Mouse (Mus musculus) left cerebral cortex, adult 11 months (tissue): ENCODE measurements around the gene Jph2.

ENCODE experiments used
- DNase-seq: peaks from one replicate; pipeline ENCODE4 v3.0.0; 2022; ENCODE audit warnings: low spot score

The Jph2 gene

GRCm38 (mm10) chr2:163360858-163361623 is 36.8 kb downstream of the Jph2 start:
- no peak for DNase-seq

- DNase-seq, result no peak
Measured at GRCm38 (mm10) chr2:163359253-163359652, 38.5 kb downstream of the Jph2 start.

- DNase-seq, result no peak
Measured at GRCm38 (mm10) chr2:163358662-163359061, 39.1 kb downstream of the Jph2 start.

- no peak for DNase-seq
Measured at GRCm38 (mm10) chr2:163356113-163356840, 41.5 kb downstream of the Jph2 start.

GRCm38 (mm10) chr2:163355666-163356065 is 42.1 kb downstream of the Jph2 start:
- DNase-seq, result no peak

GRCm38 (mm10) chr2:163353731-163354130 is 44.1 kb downstream of the Jph2 start:
- no peak for DNase-seq

GRCm38 (mm10) chr2:163350443-163350842 is 47.4 kb downstream of the Jph2 start:
- DNase-seq, result no peak

- DNase-seq, result no peak
Measured at GRCm38 (mm10) chr2:163349411-163349810, 48.4 kb downstream of the Jph2 start.

GRCm38 (mm10) chr2:163348677-163349076 is 49.1 kb downstream of the Jph2 start:
- DNase-seq, result no peak

GRCm38 (mm10) chr2:163347517-163348184 is 50.1 kb downstream of the Jph2 start:
- no peak for DNase-seq

- no peak for DNase-seq
Measured at GRCm38 (mm10) chr2:163346497-163346896, 51.3 kb downstream of the Jph2 start.

GRCm38 (mm10) chr2:163344976-163345660 is 52.7 kb downstream of the Jph2 start:
- DNase-seq, result no peak

- no peak for DNase-seq
Measured at GRCm38 (mm10) chr2:163343671-163344070, 54.1 kb downstream of the Jph2 start.

GRCm38 (mm10) chr2:163340263-163340662 is 57.5 kb downstream of the Jph2 start:
- no peak for DNase-seq

GRCm38 (mm10) chr2:163332368-163333055 is 65.3 kb downstream of the Jph2 start:
- peak; percentile 33 for DNase-seq

- DNase-seq, result no peak
Measured at GRCm38 (mm10) chr2:163331423-163331822, 66.4 kb downstream of the Jph2 start.

- peak; percentile 68 for DNase-seq
Measured at GRCm38 (mm10) chr2:163330742-163331141, 67.1 kb downstream of the Jph2 start.

- DNase-seq, result no peak
Measured at GRCm38 (mm10) chr2:163323163-163323562, 74.6 kb downstream of the Jph2 start.

GRCm38 (mm10) chr2:163318777-163319176 is 79.0 kb downstream of the Jph2 start:
- no peak for DNase-seq

- DNase-seq, result no peak
Measured at GRCm38 (mm10) chr2:163317281-163317680, 80.5 kb downstream of the Jph2 start.

- DNase-seq, result no peak
Measured at GRCm38 (mm10) chr2:163310163-163310688, 87.6 kb downstream of the Jph2 start.
